Mouse (Mus musculus): ENCODE measurements at regions not wholly inside any gene's neighbourhood (a gene's known extent, or its start where the extent isn't known, plus 50 kb on each side); places are given as distances from the start of the nearest gene placed in this dataset.

- WGBS (ENCODE audit: insufficient replicate concordance): 74% methylated on average over 10 of the region's 10 CpGs
- Histone ChIP-seq H3K4me3 (ENCODE audit: low read depth, low read length) (no peak overlapping the region), H3K27me3 (ENCODE audit: control insufficient read depth, insufficient read depth, low read length) (no peaks in the 10 kb centered on the region), H3K9ac (ENCODE audit: low read depth, low read length) (no peak overlapping the region), H3K27ac (ENCODE audit: low read depth, low read length) (no peak overlapping the region), H3K4me1 (ENCODE audit: control insufficient read depth, insufficient read depth, low read length) (no peaks in the 10 kb centered on the region), H3K36me3 (ENCODE audit: control insufficient read depth, insufficient read depth, low read length) (no peaks in the 10 kb centered on the region), H3K9me3 (replicated peaks; ENCODE audit: control insufficient read depth, low read length) (no peaks in the 10 kb centered on the region), H3K4me2 (no peak overlapping the region)
- ATAC-seq (replicated peaks; ENCODE audit: insufficient number of reproducible peaks, low FRiP score, low TSS enrichment): no peak
These were observed 148.1 kb upstream of the Hmga2 start for GRCm38 (mm10) chr10:120624203-120624942.

GRCm38 (mm10) chr10:120616406-120617015 lies 140.2 kb upstream of the Hmga2 start:
- no peaks in the 10 kb centered on the region for H3K9me3 ChIP-seq (replicated peaks; ENCODE audit: control insufficient read depth, low read length)
- no peak overlapping the region for H3K27ac ChIP-seq (ENCODE audit: low read depth, low read length)
- WGBS (ENCODE audit: insufficient replicate concordance): 51% methylated on average over 5 of the region's 5 CpGs
- H3K4me1 ChIP-seq (ENCODE audit: control insufficient read depth, insufficient read depth, low read length): no peaks in the 10 kb centered on the region
- ATAC-seq (replicated peaks; ENCODE audit: insufficient number of reproducible peaks, low FRiP score, low TSS enrichment): no peak
- no peaks in the 10 kb centered on the region for H3K36me3 ChIP-seq (ENCODE audit: control insufficient read depth, insufficient read depth, low read length)
- H3K27me3 ChIP-seq (ENCODE audit: control insufficient read depth, insufficient read depth, low read length): no peaks in the 10 kb centered on the region
- no peak overlapping the region for H3K9ac ChIP-seq (ENCODE audit: low read depth, low read length)
- H3K4me2 ChIP-seq: no peak overlapping the region
- no peak overlapping the region for H3K4me3 ChIP-seq (ENCODE audit: low read depth, low read length)

- Histone ChIP-seq H3K4me2 (no peak overlapping the region), H3K27ac (ENCODE audit: low read depth, low read length) (no peak overlapping the region), H3K4me1 (ENCODE audit: control insufficient read depth, insufficient read depth, low read length) (no peaks in the 10 kb centered on the region), H3K36me3 (ENCODE audit: control insufficient read depth, insufficient read depth, low read length) (no peaks in the 10 kb centered on the region), H3K27me3 (ENCODE audit: control insufficient read depth, insufficient read depth, low read length) (no peaks in the 10 kb centered on the region), H3K9ac (ENCODE audit: low read depth, low read length) (no peak overlapping the region), H3K4me3 (ENCODE audit: low read depth, low read length) (no peak overlapping the region), H3K9me3 (replicated peaks; ENCODE audit: control insufficient read depth, low read length) (no peaks in the 10 kb centered on the region)
- no peak for ATAC-seq (replicated peaks; ENCODE audit: insufficient number of reproducible peaks, low FRiP score, low TSS enrichment)
- WGBS (ENCODE audit: insufficient replicate concordance): 66% methylated on average over 8 of the region's 8 CpGs
These were observed 136.1 kb upstream of the Hmga2 start for GRCm38 (mm10) chr10:120612351-120612750.

GRCm38 (mm10) chr10:120610076-120610475 lies 133.8 kb upstream of the Hmga2 start:
- no peak overlapping the region for H3K9ac ChIP-seq (ENCODE audit: low read depth, low read length)
- no peak for ATAC-seq (replicated peaks; ENCODE audit: insufficient number of reproducible peaks, low FRiP score, low TSS enrichment)
- H3K9me3 ChIP-seq (replicated peaks; ENCODE audit: control insufficient read depth, low read length): no peaks in the 10 kb centered on the region
- no peaks in the 10 kb centered on the region for H3K36me3 ChIP-seq (ENCODE audit: control insufficient read depth, insufficient read depth, low read length)
- WGBS (ENCODE audit: insufficient replicate concordance): 76% methylated on average over 10 of the region's 10 CpGs
- no peaks in the 10 kb centered on the region for H3K4me1 ChIP-seq (ENCODE audit: control insufficient read depth, insufficient read depth, low read length)
- no peaks in the 10 kb centered on the region for H3K27me3 ChIP-seq (ENCODE audit: control insufficient read depth, insufficient read depth, low read length)
- no peak overlapping the region for H3K27ac ChIP-seq (ENCODE audit: low read depth, low read length)
- H3K4me2 ChIP-seq: no peak overlapping the region
- H3K4me3 ChIP-seq (ENCODE audit: low read depth, low read length): no peak overlapping the region

GRCm38 (mm10) chr10:120604506-120604905 lies 128.2 kb upstream of the Hmga2 start:
- Histone ChIP-seq H3K36me3 (ENCODE audit: control insufficient read depth, insufficient read depth, low read length) (no peaks in the 10 kb centered on the region), H3K4me1 (ENCODE audit: control insufficient read depth, insufficient read depth, low read length) (no peaks in the 10 kb centered on the region), H3K4me3 (ENCODE audit: low read depth, low read length) (no peak overlapping the region), H3K27me3 (ENCODE audit: control insufficient read depth, insufficient read depth, low read length) (no peaks in the 10 kb centered on the region), H3K9ac (ENCODE audit: low read depth, low read length) (no peak overlapping the region), H3K4me2 (no peak overlapping the region), H3K27ac (ENCODE audit: low read depth, low read length) (no peak overlapping the region), H3K9me3 (replicated peaks; ENCODE audit: control insufficient read depth, low read length) (no peaks in the 10 kb centered on the region)
- 57% methylated on average over 7 of the region's 7 CpGs for WGBS (ENCODE audit: insufficient replicate concordance)
- no peak for ATAC-seq (replicated peaks; ENCODE audit: insufficient number of reproducible peaks, low FRiP score, low TSS enrichment)

GRCm38 (mm10) chr10:120603167-120603566 lies 126.9 kb upstream of the Hmga2 start:
- H3K9me3 ChIP-seq (replicated peaks; ENCODE audit: control insufficient read depth, low read length): no peaks in the 10 kb centered on the region
- no peak overlapping the region for H3K4me2 ChIP-seq
- H3K27ac ChIP-seq (ENCODE audit: low read depth, low read length): no peak overlapping the region
- H3K4me3 ChIP-seq (ENCODE audit: low read depth, low read length): no peak overlapping the region
- no peaks in the 10 kb centered on the region for H3K27me3 ChIP-seq (ENCODE audit: control insufficient read depth, insufficient read depth, low read length)
- H3K36me3 ChIP-seq (ENCODE audit: control insufficient read depth, insufficient read depth, low read length): no peaks in the 10 kb centered on the region
- H3K4me1 ChIP-seq (ENCODE audit: control insufficient read depth, insufficient read depth, low read length): no peaks in the 10 kb centered on the region
- ATAC-seq (replicated peaks; ENCODE audit: insufficient number of reproducible peaks, low FRiP score, low TSS enrichment): no peak
- 87% methylated on average over 4 of the region's 4 CpGs for WGBS (ENCODE audit: insufficient replicate concordance)
- no peak overlapping the region for H3K9ac ChIP-seq (ENCODE audit: low read depth, low read length)

GRCm38 (mm10) chr10:120600735-120601134 lies 124.5 kb upstream of the Hmga2 start:
- H3K9ac ChIP-seq (ENCODE audit: low read depth, low read length): no peak overlapping the region
- H3K9me3 ChIP-seq (replicated peaks; ENCODE audit: control insufficient read depth, low read length): no peaks in the 10 kb centered on the region
- no peak for ATAC-seq (replicated peaks; ENCODE audit: insufficient number of reproducible peaks, low FRiP score, low TSS enrichment)
- no peaks in the 10 kb centered on the region for H3K27me3 ChIP-seq (ENCODE audit: control insufficient read depth, insufficient read depth, low read length)
- H3K4me1 ChIP-seq (ENCODE audit: control insufficient read depth, insufficient read depth, low read length): no peaks in the 10 kb centered on the region
- 72% methylated on average over 5 of the region's 5 CpGs for WGBS (ENCODE audit: insufficient replicate concordance)
- no peak overlapping the region for H3K4me2 ChIP-seq
- no peak overlapping the region for H3K27ac ChIP-seq (ENCODE audit: low read depth, low read length)
- no peaks in the 10 kb centered on the region for H3K36me3 ChIP-seq (ENCODE audit: control insufficient read depth, insufficient read depth, low read length)
- no peak overlapping the region for H3K4me3 ChIP-seq (ENCODE audit: low read depth, low read length)

GRCm38 (mm10) chr10:120599551-120599950 lies 123.3 kb upstream of the Hmga2 start:
- H3K27ac ChIP-seq (ENCODE audit: low read depth, low read length): no peak overlapping the region
- ATAC-seq (replicated peaks; ENCODE audit: insufficient number of reproducible peaks, low FRiP score, low TSS enrichment): no peak
- no peak overlapping the region for H3K4me2 ChIP-seq
- H3K36me3 ChIP-seq (ENCODE audit: control insufficient read depth, insufficient read depth, low read length): no peaks in the 10 kb centered on the region
- H3K4me1 ChIP-seq (ENCODE audit: control insufficient read depth, insufficient read depth, low read length): no peaks in the 10 kb centered on the region
- H3K27me3 ChIP-seq (ENCODE audit: control insufficient read depth, insufficient read depth, low read length): no peaks in the 10 kb centered on the region
- WGBS (ENCODE audit: insufficient replicate concordance): 82% methylated on average over 6 of the region's 6 CpGs
- H3K9me3 ChIP-seq (replicated peaks; ENCODE audit: control insufficient read depth, low read length): no peaks in the 10 kb centered on the region
- H3K9ac ChIP-seq (ENCODE audit: low read depth, low read length): no peak overlapping the region
- no peak overlapping the region for H3K4me3 ChIP-seq (ENCODE audit: low read depth, low read length)

Measured in heart, embryonic 11.5 days (tissue).